Mouse (Mus musculus): ENCODE results near the gene Trpm1.

Gene Trpm1

DNA sequence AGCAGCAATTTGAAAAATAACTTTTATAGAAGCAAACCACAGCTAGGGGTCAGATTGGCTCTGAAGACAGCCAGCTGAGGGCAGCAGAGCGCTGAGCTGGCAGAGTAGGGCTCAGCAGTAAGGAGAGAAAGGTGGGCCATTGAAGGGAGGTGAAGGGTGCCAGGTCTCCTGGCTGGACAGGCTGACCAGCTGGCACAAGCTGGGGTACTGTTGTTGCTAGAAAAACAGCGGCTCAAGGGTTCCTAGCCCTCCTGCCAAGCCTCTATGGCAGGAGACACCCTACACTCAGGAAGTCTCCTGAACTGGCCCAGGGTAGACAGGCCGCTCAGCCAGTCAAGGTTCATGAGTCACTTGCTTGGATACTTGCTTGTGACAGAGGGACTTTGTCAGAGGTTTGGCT, 11.4 kb downstream of the Trpm1 start:
- peak; percentile 78 for DNase-seq

DNA sequence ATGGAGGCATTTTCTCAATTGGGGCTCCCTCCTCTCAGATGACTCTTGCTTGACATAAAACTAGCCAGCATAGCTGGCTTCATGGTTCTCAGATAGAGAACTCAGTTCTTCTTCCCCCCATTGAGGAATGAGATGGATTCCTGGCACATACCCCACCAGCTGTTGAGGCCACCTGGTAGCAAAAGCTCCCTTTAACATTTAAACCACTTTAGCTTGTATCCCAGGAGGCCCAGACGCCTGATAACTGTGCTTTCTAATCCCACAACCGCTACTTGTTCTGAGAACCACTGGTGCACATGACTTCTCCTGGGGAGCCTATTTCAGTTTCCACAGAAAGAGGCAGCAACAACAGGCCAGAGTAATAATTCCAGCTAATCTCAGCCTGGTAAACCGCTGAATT, 12.4 kb downstream of the Trpm1 start:
- no peak for DNase-seq

DNA sequence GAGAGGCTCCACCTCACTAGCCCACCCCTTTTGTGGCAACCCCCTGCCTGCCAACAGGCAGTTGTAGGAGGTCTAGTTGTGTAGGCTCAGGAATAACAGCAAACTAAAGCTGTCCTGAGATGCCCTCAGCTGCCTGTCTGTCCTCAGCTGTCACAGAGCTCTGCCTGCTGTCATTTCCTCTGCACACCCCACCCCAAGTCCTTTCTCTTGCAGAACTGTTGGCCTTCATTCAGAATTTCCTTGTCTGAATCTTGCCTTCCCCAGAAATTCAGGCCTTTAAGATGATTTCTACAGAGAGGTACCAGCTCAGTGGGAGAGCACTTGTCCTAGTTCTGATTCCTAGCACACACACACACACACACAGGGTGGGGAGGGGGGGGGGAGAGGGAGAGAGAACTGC, 13.1 kb downstream of the Trpm1 start:
- DNase-seq, result peak; percentile 69

DNA sequence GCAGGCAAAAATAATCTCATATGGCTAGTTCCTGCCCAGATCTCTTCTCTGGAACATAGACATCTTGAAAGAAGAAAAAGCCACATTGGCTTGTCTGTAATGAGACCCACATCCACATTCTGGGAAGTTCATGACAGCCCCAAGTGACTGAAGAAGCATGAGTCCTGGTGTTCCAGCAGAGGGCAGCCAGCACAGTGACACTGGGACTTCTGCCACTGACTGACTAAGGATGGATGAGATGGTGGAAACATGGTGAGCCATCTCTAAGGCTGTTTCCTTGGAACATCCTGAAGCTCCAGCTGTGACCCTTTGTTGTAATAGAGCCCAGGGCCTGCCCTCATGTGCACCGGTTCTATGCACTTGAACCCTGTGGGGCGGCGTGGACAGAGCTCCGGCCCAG, 25.7 kb downstream of the Trpm1 start:
- peak; percentile 78 for DNase-seq

DNA sequence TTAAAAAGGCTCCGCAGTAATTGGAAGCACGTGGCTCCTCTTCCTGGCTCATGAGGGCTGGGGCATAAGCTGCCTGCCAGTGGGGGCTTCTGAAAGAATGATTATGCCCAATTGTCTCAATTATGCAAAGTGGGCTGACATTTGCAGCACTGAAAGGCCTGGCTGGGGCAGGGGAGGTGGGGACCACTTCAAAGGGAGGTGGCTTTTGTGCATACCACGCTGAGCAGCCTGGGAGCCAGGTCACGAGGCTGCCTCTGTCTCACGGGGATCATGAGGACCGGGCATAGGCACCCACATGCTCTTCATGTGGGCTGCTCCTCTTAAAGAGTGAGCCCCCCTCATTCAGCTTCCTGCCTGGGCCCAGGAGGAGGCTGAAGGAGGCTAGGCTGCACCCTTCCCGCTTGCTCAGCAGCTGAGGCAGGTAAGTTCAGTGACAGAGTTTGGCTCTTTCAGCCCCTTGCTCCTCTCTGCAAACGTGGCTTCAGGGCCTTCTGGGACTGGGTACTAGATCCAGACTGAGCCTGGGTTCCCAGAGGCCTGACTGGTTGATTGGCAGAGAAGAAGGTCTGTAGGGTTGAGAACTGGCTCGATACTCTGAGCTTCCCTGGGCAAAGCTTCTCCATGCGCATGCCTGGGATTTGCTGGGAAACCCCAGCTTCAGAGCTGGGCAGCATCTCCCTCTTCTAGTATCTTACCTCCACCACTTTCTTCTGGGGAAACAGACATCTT, 31.7 kb downstream of the Trpm1 start:
- no peak for DNase-seq

DNA sequence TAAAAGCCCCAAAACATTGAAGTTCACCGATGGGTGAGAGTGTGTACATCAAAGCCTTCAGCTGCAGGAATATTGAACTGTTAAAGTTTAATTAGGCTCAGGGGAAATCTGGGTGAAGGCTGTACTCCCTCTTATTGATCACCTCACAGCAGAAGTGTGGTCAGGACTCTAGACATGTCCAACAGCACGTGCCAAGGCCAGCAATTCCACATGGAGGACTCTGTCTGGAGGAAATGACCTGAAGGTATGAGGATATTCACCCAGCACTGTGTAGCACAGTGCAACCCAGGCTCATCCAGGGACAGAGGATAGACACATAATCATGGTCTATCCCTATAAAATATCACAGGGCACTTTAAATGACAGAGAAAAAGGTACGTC, 32.3 kb downstream of the Trpm1 start:
- no peak for DNase-seq

DNA sequence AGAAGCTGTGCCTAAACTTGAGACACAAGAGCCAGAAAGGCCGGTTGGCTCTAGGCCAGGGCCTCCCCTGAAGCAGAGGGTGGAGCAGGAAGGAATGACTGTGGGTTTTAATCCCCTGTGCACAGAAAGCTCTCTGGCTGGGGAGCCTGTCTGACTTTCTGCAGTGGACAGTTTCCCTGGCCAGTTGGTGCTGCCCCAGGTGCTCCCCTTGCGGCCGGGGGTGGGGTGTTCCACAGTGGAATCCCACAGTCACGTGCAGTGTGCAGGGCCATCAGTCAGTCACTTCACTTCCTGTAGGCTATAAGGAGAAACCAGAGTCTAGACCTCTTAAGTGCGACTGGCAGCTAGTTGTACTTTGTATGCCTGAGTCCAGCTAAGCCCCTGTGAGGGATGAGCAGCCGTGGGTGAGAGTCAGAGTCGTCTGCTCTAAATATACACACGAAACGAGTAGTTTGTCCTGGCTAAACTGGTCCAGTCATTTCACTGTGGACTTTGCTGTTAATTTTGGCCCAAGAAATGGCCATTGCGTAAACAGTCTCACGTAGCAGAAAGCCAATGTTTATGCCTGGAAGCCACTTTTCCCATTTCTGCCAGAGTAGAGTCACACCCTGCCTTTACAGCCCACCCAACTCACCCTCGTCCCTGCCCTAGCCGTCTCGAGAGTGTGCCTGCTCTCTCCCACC, 38.8 kb downstream of the Trpm1 start:
- DNase-seq, result peak; percentile 62

DNA sequence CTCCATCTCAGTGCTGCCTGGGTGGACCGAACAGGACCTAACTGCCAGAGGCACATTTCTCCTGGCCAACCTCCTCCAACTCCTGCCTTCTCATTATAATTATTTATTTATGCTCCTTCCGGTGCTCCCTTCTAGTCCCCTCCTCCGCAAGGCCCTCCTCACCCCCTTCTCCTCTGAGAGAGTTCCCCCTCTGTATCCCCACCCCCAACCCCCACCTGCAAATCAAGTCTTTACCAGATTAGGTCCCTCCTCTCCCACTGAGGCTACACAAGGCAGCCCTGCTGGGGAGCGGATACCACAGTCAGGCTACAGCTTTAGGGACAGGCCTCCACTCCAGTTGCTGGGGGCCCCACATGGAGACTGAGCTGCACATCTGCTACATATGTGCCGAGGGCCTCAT, 39.8 kb downstream of the Trpm1 start:
- no peak for DNase-seq

DNA sequence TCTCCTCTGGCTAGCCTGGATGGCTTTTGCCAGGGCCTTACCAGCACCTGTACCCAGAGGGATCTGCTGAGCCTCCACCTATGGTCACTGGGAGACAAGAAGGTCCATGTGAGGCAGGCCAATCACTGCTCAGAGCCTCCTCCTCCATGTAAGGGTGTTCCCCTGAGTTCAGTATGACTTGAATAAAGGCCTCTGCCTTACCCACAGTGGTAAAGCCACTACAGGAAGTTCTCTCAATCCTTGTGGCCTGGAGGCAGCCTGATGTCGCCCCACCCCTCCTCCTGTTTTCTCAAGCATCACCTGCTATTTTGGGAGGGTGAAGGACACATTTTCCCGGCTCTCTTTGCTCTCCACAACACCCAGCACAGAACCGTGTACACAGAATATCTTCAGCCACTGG, 42.5 kb downstream of the Trpm1 start:
- DNase-seq, result no peak

DNA sequence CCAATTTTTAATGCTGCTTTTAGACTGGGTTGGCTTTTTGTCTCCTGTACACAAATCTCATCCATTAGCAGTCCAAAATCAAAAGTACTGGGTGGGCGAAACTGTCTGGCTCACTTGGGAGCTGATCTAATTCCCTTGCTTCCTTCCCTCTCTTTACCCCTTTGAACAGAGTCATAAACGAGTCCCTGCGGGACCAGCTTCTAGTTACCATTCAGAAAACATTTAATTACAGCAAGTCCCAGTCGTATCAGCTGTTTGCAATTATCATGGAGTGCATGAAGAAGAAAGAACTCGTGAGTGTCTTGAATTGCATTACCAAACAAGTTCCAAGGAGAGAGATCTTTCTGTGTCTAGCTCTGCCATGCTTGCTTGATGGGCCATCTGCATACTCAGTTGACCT, 55.1 kb downstream of the Trpm1 start:
- DNase-seq, result no peak

DNA sequence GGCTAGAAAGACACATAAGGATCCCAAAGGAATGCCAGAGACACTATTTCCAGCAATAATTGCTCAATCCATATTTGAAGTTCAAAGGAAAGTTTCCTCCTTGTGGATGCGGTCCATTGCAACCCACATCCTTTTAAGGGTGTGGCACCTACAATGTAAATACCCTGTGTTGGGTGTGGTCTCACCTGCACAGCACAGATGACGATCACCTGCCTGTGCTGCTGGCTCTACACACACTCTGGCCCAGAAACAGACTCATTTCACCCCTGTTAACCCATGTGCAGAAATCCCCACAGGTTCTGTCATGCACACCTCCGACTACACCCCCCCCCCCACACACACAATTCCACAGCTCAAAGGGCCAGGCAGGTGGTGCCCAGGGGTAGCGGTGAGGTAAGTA, 59.2 kb downstream of the Trpm1 start:
- no peak for DNase-seq

DNA sequence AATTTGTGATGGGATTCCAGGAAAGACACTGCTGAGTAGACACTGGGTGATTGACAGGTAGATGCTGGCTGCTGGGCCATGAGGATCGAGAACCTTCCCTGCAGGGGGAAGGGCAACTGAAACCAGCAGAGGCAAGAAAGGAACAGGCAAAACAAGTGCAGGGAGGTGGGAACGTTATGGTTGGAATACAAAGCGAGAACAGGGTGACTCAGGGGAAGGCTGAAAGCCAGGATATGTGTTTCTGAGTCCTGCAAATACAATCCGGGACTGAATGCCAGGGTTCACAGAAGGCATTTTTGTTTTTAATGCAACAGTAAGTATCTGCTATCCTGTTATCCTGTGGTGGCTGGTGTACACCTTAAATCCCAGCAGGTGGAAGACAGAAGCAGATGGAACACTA, 60.4 kb downstream of the Trpm1 start:
- DNase-seq, result no peak

DNA sequence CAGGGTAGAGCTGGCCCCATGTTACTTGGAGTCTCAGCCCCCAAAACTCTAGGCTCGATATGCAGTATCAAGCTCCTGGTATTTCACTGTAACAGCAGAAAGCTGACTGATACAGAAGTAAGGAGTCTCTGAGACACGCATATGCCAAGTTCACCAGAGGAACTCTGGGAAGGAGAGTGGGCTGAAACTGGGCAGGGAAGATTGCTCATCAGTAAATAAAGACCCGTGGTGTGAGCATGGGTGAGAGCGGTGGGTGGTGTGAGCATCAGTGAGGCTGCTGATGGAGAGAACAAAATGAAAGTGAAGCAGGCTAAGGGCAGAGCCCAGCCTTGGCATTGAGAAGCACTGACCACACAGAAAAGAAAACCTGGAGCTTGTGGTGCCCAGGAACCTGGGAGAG, 62.0 kb downstream of the Trpm1 start:
- DNase-seq, result no peak

DNA sequence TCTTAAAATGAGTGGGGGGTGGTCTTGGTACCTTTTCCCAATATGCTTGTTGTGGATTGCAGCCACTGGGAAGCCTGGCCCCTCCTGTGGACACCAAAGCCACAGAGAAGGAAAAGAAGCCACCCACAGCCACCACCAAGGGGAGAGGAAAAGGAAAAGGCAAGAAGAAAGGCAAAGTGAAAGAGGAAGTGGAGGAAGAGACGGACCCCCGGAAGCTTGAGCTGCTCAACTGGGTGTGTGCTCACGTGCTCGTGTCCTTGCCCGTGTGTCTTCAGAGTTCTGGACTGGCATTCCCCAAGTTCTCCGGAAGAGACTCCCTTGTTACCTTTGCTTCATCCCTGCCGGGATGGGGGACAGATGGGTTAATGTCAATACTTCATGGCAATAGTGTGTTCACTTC, 63.8 kb downstream of the Trpm1 start:
- no peak for DNase-seq

DNA sequence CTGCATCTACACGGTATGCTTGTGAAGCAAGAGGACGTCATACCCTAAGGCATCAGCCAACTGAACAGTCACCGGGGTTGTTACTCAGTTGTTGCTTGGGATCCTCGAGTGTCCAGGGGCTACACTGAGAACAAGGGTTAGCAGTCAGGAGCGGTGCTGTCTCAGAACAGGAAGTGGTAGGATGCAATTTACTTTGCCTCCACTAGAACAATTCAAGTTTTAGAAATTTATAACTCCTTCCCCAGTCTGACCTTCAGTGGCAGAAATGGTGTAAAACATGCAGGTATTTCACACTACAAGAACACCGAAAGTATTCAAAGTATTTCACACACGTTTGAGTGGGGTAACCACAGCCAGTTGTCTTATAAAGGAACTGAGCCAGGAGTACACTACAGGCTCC, 66.1 kb downstream of the Trpm1 start:
- no peak for DNase-seq

DNA sequence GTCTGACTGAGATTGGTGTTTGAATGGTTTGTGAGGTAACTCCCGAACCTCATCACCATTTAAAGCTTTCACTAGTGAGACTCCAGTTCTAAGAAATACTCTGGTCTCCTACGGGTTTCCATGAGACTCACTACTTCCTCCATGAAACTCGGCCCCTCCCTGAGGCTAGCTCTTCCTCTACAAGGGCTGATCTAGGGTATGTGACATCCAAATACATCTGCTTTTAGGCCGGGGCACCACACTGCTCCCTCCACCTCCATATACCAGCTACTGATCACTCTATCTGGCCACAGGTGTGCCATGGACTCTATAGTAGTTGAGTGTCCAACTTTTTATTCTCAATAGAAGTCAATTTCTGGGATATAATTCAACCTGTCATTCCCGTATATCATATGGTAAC, 69.6 kb downstream of the Trpm1 start:
- DNase-seq, result peak; percentile 35

DNA sequence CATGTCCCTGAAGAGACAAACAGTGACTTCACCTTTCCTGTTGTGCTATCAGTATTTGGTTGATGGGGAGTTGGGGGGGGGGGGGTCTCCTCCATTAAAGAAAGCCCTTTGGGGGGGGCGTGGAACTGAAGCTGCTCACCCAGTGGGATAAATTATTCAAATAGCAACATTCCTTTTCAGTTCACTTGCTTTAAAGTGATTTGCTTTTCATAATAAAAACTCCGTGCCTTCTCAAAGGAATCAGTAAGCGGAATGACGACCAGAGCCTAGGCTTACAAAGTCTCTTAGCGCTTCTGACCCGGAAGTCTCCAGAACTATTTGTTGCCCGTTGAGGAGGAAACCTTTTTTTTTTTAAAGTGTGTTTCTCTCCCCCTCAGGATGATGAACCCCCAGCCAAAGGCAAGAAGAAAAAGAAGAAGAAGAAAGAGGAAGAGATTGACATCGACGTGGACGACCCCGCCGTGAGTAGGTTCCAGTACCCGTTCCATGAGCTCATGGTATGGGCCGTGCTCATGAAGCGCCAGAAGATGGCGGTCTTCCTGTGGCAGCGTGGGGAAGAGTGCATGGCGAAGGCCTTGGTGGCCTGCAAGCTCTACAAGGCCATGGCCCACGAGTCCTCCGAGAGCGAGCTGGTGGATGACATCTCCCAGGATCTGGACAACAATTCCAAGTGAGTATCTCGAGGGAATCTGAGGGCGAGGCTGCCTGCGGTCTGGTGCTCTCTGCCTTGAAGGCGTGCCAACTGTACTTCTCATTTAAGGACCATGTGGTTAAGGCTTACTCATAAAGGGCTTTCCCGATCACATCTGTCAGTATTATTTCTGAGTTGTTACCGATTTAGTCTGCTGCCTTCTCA, 72.9 kb downstream of the Trpm1 start:
- DNase-seq, result peak; percentile 38

DNA sequence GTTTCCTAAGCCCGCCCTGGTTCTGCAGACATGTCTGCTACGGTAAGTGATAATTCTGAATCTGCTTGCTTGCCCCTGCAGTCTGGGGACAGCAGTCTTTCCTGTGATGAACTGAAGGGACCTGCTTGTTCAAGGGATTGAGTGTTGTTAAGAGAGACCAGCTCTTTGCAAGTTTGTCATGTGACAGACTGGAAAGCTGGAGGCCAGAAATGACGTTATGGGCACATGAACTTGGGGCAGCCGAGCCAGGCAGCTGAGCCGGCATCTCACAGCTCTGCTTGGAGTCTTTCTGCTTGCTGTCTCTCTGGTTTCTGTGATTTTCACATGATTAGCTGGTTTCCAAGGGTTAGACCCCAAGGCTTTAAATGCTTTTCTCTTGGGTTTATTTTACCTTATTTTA, 74.0 kb downstream of the Trpm1 start:
- DNase-seq, result no peak

DNA sequence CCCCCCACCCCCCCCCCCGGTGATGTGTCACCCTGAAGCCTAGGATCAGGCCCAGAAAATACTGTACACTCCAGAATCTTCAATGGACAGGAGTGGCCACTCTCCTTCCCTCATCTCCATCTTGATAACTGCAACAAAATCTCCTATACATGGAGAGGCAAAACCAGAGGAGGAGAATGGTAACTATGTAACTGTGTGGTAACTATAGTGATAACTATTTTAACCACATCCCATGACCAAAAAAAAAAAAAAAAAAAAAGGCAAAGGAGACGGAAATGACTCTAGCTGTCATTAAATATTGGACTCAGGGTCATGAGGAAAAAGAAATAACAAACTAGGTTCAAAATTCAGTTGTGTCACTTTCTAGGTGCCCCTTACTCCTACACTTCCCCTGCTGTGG, 74.7 kb downstream of the Trpm1 start:
- no peak for DNase-seq

DNA sequence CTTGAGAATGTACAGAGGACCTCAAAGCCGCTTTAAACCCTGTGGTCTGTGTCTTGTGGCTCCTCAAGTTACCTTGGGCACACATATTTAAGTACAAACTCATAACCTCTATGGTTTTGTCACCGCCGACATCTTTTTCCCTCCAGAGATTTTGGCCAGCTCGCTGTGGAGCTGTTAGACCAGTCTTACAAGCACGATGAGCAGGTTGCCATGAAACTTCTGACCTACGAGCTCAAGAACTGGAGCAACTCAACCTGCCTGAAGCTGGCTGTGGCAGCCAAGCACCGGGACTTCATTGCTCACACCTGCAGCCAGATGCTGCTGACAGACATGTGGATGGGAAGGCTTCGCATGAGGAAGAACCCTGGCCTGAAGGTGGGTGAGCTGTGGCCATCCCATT, 76.3 kb downstream of the Trpm1 start:
- no peak for DNase-seq

DNA sequence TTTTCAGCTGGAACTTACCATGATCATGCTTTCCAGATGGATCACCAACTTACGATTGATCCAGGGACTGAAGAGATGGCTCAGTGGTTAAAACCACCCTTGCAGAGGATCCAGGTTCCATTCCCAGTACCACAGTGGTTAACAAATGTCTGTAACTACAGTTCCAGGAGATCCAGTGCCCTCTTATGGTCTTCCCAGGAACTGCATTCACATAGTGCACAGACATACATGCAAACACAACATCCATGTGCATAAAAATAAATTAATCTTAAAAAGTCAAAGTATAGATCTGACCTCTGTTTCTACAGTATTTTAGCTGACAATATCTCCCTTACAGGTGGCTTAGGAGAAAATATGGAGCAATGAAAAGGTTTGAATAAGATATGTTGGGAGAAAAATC, 77.4 kb downstream of the Trpm1 start:
- no peak for DNase-seq

DNA sequence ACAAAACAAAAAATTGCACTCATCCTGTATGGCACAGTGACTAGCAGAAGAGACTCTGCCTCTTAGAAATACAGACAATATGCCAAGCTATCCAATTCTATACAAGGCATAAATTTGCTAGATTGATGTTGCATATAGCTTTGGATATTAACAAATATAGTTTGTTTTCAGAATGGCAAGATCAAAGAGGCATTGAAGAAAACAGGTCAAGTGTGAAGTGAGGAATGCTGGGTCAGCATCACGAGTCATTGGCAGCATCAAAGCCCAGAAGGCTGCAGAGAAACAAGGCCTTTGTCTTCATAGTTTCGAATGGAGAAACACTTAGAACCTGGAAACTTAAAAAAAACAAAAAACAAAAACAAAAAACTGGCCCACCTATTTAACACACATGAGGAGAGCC, 78.4 kb downstream of the Trpm1 start:
- no peak for DNase-seq

DNA sequence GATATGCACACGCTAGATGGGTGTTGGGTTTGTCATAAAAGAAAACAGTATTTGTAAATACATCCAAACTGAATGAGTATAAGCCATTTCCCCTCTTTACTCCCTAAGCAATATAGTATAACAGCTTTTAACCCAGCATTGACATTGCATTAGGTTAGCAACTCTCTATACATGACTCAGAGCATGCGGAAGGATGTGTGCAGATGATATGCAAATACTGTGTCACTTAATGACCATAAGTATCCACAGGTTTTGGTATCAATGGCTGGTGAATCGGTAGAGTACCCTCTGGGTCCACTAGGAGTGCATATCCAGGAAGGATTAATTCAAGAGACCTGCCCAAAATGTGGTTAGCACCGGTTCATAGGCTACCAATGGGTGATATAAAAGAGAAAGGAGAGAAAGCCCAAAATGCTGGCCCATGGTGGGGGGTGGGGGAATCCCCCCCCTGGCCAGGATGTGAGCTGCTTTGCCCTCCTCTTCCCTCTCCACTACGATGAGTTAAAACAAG, 80.7 kb downstream of the Trpm1 start:
- DNase-seq, result no peak

DNA sequence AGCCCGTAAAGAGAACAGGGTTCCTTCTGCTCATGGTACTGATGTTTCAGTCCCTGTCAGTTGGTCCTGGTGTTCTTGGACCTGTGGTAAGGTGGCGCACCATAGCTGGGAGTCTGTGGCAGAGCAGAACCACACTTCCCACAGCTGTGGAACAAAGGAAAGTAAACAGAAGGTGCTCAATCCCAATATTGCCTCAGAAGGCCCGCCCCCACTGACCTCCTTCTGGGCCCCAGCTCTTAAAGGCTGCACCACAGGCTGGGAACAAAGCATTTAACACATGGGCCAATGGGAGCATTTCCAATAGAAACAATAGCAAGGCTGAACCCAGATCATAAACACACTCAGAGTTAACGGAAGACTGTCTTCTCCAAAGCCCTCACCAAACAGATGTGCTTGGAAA, 82.9 kb downstream of the Trpm1 start:
- DNase-seq, result no peak

Data from lung, postnatal 36 days (tissue).